Mouse (Mus musculus) myocyte (in vitro differentiated cells): ENCODE results near the gene Vmn1r115. TPM values are rescaled to one million over a fixed set of nuclear protein-coding genes. Genes with fewer than 3 reads are reported as not detected.
"Not testable (repeated sequence)": the region's sequence is repeated elsewhere in the genome, so short reads cannot be mapped to it uniquely, and the experiment has no call there.

ENCODE experiments used
- H3K27me3 ChIP-seq: one replicate; pipeline ENCODE4 v1.6.1; 2011; ENCODE audit not compliant: control insufficient read depth, insufficient read depth, insufficient read length
- H3K36me3 ChIP-seq: one replicate; pipeline ENCODE4 v1.6.1; 2011; ENCODE audit not compliant: control insufficient read depth, insufficient read depth
- H3K4me2 ChIP-seq: one replicate; pipeline ENCODE4 v1.6.1; 2011; ENCODE audit warnings: low read depth, control low read depth
- H3K4me3 ChIP-seq: one replicate; pipeline ENCODE4 v1.5.1; 2011; ENCODE audit warnings: mild to moderate bottlenecking, control low read depth, moderate library complexity
- H3K79me2 ChIP-seq: one replicate; pipeline ENCODE4 v1.6.1; 2011; ENCODE audit not compliant: control insufficient read depth, insufficient read depth
- H3ac ChIP-seq: one replicate; pipeline ENCODE4 v1.6.1; 2011; ENCODE audit not compliant: control insufficient read depth, insufficient read length
- polyA plus RNA-seq: library from polyadenylated mRNA; unstranded; fragments of >200 nt; fragmentation: generic; extraction: Trizol; gene quantifications from one replicate; pipeline ENCODE4 v1.2.1, GENCODE M21; 2012; ENCODE audit warnings: missing spikeins

The Vmn1r115 gene
- polyA plus RNA-seq = not detected

GRCm38 (mm10) chr7:20844885-20845284, at the start of gene Vmn1r115:
Gene Vmn1r115 (minus strand): TSS chr7:20844985.
- H3K27me3 ChIP-seq, H3K4me3 ChIP-seq, H3K36me3 ChIP-seq, H3K4me2 ChIP-seq, H3K79me2 ChIP-seq, H3ac ChIP-seq: not testable (repeated sequence)

- not testable (repeated sequence) for H3K79me2 ChIP-seq, H3K4me3 ChIP-seq
These were observed 39.2 kb upstream of the Vmn1r115 start, which contains the start of gene Vmn1r117 for GRCm38 (mm10) chr7:20884021-20884420. Gene Vmn1r117 (minus strand): TSS chr7:20884121.

GRCm38 (mm10) chr7:20871956-20872355, 27.2 kb upstream of the Vmn1r115 start, which contains the start of gene Vmn1r116:
Gene Vmn1r116 (plus strand): TSS chr7:20872256.
- H3K27me3 ChIP-seq, H3K4me3 ChIP-seq, H3K79me2 ChIP-seq, H3K36me3 ChIP-seq, H3K4me2 ChIP-seq, H3ac ChIP-seq: not testable (repeated sequence)

More at GRCm38 (mm10) chr7:20884021-20884420, 39.2 kb upstream of the Vmn1r115 start, which contains the start of gene Vmn1r117:
- not testable (repeated sequence) for H3K36me3 ChIP-seq, H3K27me3 ChIP-seq, H3K4me2 ChIP-seq, H3ac ChIP-seq

- H3K36me3 ChIP-seq, H3K27me3 ChIP-seq, H3K4me3 ChIP-seq: not testable (repeated sequence)
These were observed 32.7 kb downstream of the Vmn1r115 start, which contains the start of gene Vmn1r114 for GRCm38 (mm10) chr7:20812086-20812485. Gene Vmn1r114 (minus strand): TSS chr7:20812186.

More at GRCm38 (mm10) chr7:20812086-20812485, 32.7 kb downstream of the Vmn1r115 start, which contains the start of gene Vmn1r114:
- H3ac ChIP-seq, H3K79me2 ChIP-seq, H3K4me2 ChIP-seq: not testable (repeated sequence)

Other genes with a start within 250 kb of the Vmn1r115 start
- not detected for gene Gm4513, start 246.0 kb downstream of the Vmn1r115 start, polyA plus RNA-seq
- gene Vmn1r107, start 176.1 kb downstream of the Vmn1r115 start, polyA plus RNA-seq = not detected
- gene Vmn1r111, start 141.8 kb downstream of the Vmn1r115 start, polyA plus RNA-seq = not detected
- not detected for gene Gm10668, start 114.4 kb downstream of the Vmn1r115 start, polyA plus RNA-seq
- gene Vmn1r112, start 73.8 kb downstream of the Vmn1r115 start, polyA plus RNA-seq = not detected
- gene Vmn1r113, start 57.7 kb downstream of the Vmn1r115 start, polyA plus RNA-seq = not detected
- gene Vmn1r114, start 32.8 kb downstream of the Vmn1r115 start, polyA plus RNA-seq = not detected
- gene Vmn1r116, start 27.3 kb upstream of the Vmn1r115 start, polyA plus RNA-seq = not detected
- gene Vmn1r117, start 39.1 kb upstream of the Vmn1r115 start, polyA plus RNA-seq = not detected
- gene Vmn1r118, start 67.4 kb upstream of the Vmn1r115 start, polyA plus RNA-seq = not detected
- gene Vmn1r119, start 167.5 kb upstream of the Vmn1r115 start, polyA plus RNA-seq = not detected
- not detected for gene Vmn1r120, start 208.8 kb upstream of the Vmn1r115 start, polyA plus RNA-seq